Mouse (Mus musculus): Measurements from ENCODE around the gene Ddc.

- TF ChIP-seq POLR2A (IDR thresholded peaks at IDR 0.05; ENCODE audit: control insufficient read depth, low read depth, low read length) (no peak), CTCF (IDR thresholded peaks at IDR 0.05; ENCODE audit: control insufficient read depth, insufficient read depth, insufficient replicate concordance, low read depth, low read length) (no peak)
Measured at GRCm38 (mm10) chr11:11884533-11885245, 13.3 kb downstream of the Ddc start.
